12 mouse cellular contexts compared by ENCODE assay signal in the genomic region with DNA sequence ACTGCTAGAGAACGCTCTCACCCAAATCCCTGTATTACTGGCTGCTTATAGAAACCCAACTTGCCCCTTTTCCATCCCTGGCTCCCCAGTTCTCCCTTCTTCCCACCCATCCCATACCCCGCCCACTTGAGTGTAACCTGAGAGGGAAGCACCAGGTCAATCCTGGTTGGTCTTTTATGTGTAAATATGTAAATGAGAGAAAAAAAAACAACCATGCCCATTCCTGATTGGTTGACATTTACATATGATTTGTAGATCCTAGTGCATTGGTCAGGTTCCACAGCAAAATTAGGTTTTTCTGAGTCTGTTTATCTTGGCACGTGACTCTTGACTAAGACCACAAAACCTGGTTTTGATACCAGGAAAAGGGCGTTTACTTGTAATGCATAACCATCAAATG. TPM values are rescaled to one million over a fixed set of nuclear protein-coding genes. Genes with fewer than 3 reads are reported as not detected.
A peak's percentile ranks its signal among the peaks of the same experiment; 100 is the strongest.
DNase-seq lines count a peak whose midpoint lies in the region; ATAC-seq and TF ChIP-seq lines count a peak whose summit lies in the region.
"Had no signal": no experiment of that assay in that cellular context is flagged by ENCODE, and none has a peak within 500 bp of the region (broad histone marks: within the 10 kb centered on the region; RNA-seq: fewer than 3 reads in every experiment).

No protein-coding gene starts in this region.

- H3K4me1 ChIP-seq in heart, embryonic 15.5 days (replicated peaks): 0 out of 2 replicates have a peak, but pooled peaks cover 2% of the 10 kb centered on the region
- H3K4me1 ChIP-seq in CH12.LX (ENCODE audit: control insufficient read depth in 1 of 2, insufficient read depth in 2 of 2): no peaks in the 10 kb centered on the region
- H3K4me1 ChIP-seq in limb, embryonic 12.5 days (replicated peaks): peaks cover 4% of the 10 kb centered on the region; the same call in 1 of the 2 replicates
- no peaks in the 10 kb centered on the region for H3K4me1 ChIP-seq in liver, postnatal 0 days (ENCODE audit: insufficient read depth)
- H3K4me1 ChIP-seq: hindbrain, embryonic 15.5 days had no signal

- H3K4me2 ChIP-seq in heart, embryonic 15.5 days: peak overlapping the region; percentile 38
- no peak overlapping the region for H3K4me2 ChIP-seq in CH12.LX (ENCODE audit: insufficient read depth, low read depth, poor library complexity, severe bottlenecking)
- peak overlapping the region; percentile 48 for H3K4me2 ChIP-seq in limb, embryonic 12.5 days
- no peak overlapping the region for H3K4me2 ChIP-seq in liver, postnatal 0 days (ENCODE audit: low read depth, low read length)
- H3K4me2 ChIP-seq: hindbrain, embryonic 15.5 days; midbrain, embryonic 11.5 days had no signal

- no peak overlapping the region for H3K9ac ChIP-seq in heart, embryonic 15.5 days
- no peak overlapping the region for H3K9ac ChIP-seq in CH12.LX (ENCODE audit: insufficient read depth, low read depth)
- H3K9ac ChIP-seq in limb, embryonic 12.5 days (replicated peaks): no peak overlapping the region
- H3K9ac ChIP-seq in liver, postnatal 0 days (replicated peaks): no peak overlapping the region
- H3K9ac ChIP-seq: hindbrain, embryonic 15.5 days had no signal

- no peak overlapping the region for H3K4me3 ChIP-seq in heart, embryonic 15.5 days
- H3K4me3 ChIP-seq in CH12.LX (replicated peaks in 1 of 3; ENCODE audit: low read depth in 2 of 3, low read length in 2 of 3, poor library complexity in 1 of 3): no peak overlapping the region
- no peak overlapping the region for H3K4me3 ChIP-seq in limb, embryonic 12.5 days (replicated peaks)
- H3K4me3 ChIP-seq in liver, postnatal 0 days (ENCODE audit: low read depth, low read length): no peak overlapping the region
- H3K4me3 ChIP-seq: hindbrain, embryonic 15.5 days had no signal

- TF ChIP-seq POLR2A in CH12.LX (IDR thresholded peaks at IDR 0.05; ENCODE audit: low read depth, low read length): no peak

- in situ Hi-C loops in CH12.LX (cut with MboI; ENCODE audit: low pct_ligation_motif_present, low pct_unique_long_range_greater_than_20kb, low sequenced_read_pairs): loop anchor here (10.0 to 25.0 kb wide), 2 partner anchors 147 to 344 kb away; no protein-coding TSS in a partner anchor

- no peak overlapping the region for H3K27ac ChIP-seq in heart, embryonic 15.5 days
- H3K27ac ChIP-seq in CH12.LX (ENCODE audit: insufficient read depth, low read depth): no peak overlapping the region
- H3K27ac ChIP-seq in limb, embryonic 12.5 days: no peak overlapping the region
- H3K27ac ChIP-seq in liver, postnatal 0 days (ENCODE audit: low read depth): no peak overlapping the region
- H3K27ac ChIP-seq: hindbrain, embryonic 15.5 days had no signal

- TF ChIP-seq EP300 in CH12.LX (IDR thresholded peaks at IDR 0.05; ENCODE audit: low read length): no peak
- no peak for TF ChIP-seq EP300 in liver, postnatal 0 days (IDR thresholded peaks at IDR 0.05; ENCODE audit: low read depth)

- no peaks in the 10 kb centered on the region for H3K36me3 ChIP-seq in heart, embryonic 15.5 days
- H3K36me3 ChIP-seq in CH12.LX (replicated peaks in 1 of 2; ENCODE audit: control insufficient read depth in 1 of 2, insufficient read depth in 1 of 2, low read length in 1 of 2): no peaks in the 10 kb centered on the region
- no peaks in the 10 kb centered on the region for H3K36me3 ChIP-seq in limb, embryonic 12.5 days
- H3K36me3 ChIP-seq in liver, postnatal 0 days (replicated peaks; ENCODE audit: insufficient read depth, low read length): no peaks in the 10 kb centered on the region
- H3K36me3 ChIP-seq: hindbrain, embryonic 15.5 days had no signal

- H3K79me2 ChIP-seq in CH12.LX (replicated peaks; ENCODE audit: control insufficient read depth, extremely low read depth, insufficient read depth, poor library complexity, severe bottlenecking): no peaks in the 10 kb centered on the region

- WGBS in heart, embryonic 15.5 days: 23% methylated on average over 4 of the region's 4 CpGs
- 14% methylated on average over 4 of the region's 4 CpGs for WGBS in limb, embryonic 12.5 days
- 34% methylated on average over 4 of the region's 4 CpGs for WGBS in liver, postnatal 0 days (ENCODE audit: insufficient replicate concordance)

- dilution Hi-C loops in CH12.LX (cut with MboI; ENCODE audit: extremely low pct_ligation_motif_present, extremely low pct_unique_long_range_greater_than_20kb, low sequenced_read_pairs): no loop called here

- TF ChIP-seq CTCF in CH12.LX (conservative IDR thresholded peaks at IDR 0.05 in 1 of 2, IDR thresholded peaks at IDR 0.05 in 1 of 2; ENCODE audit: low read depth in 2 of 2, low read length in 2 of 2): no peak
- no peak for TF ChIP-seq CTCF in liver, postnatal 0 days (IDR thresholded peaks at IDR 0.05; ENCODE audit: low read depth)

- no peaks in the 10 kb centered on the region for H3K9me3 ChIP-seq in heart, embryonic 15.5 days (replicated peaks)
- H3K9me3 ChIP-seq in CH12.LX (replicated peaks; ENCODE audit: low read length): no peaks in the 10 kb centered on the region
- H3K9me3 ChIP-seq in limb, embryonic 12.5 days: no peaks in the 10 kb centered on the region
- H3K9me3 ChIP-seq in liver, postnatal 0 days (ENCODE audit: low read length): no peaks in the 10 kb centered on the region

- ATAC-seq in heart, embryonic 15.5 days (replicated peaks; ENCODE audit: insufficient number of reproducible peaks, insufficient read depth, low FRiP score, low read depth): no peak
- ATAC-seq in limb, embryonic 12.5 days (ENCODE audit: insufficient number of reproducible peaks, insufficient read depth, low FRiP score, low TSS enrichment, low read depth): peak; percentile 69
- no peak for ATAC-seq in liver, postnatal 0 days

- H3K27me3 ChIP-seq in heart, embryonic 15.5 days: no peaks in the 10 kb centered on the region
- H3K27me3 ChIP-seq in CH12.LX (replicated peaks): no peaks in the 10 kb centered on the region
- H3K27me3 ChIP-seq in limb, embryonic 12.5 days: no peaks in the 10 kb centered on the region
- H3K27me3 ChIP-seq in liver, postnatal 0 days (ENCODE audit: insufficient read depth, low read length): no peaks in the 10 kb centered on the region
- H3K27me3 ChIP-seq: hindbrain, embryonic 15.5 days had no signal

- no peak for TF ChIP-seq RAD21 in CH12.LX (IDR thresholded peaks at IDR 0.05; ENCODE audit: low read depth, low read length)

- no peak for DNase-seq in heart, adult 8-10 months (ENCODE audit: low spot score)
- no peak for DNase-seq in CH12.LX (ENCODE audit: extremely low read depth)
- peak; percentile 62 for DNase-seq in embryo, embryonic 10 days (ENCODE audit: low spot score)
- no peak for DNase-seq in adrenal gland, postnatal 4 days (ENCODE audit: low spot score in 2 of 2)
- DNase-seq in spleen, postnatal 14 days (ENCODE audit: low spot score in 2 of 2): no peak
- no peak for DNase-seq in liver, postnatal 0 days
- DNase-seq: right cerebral cortex, adult 18-20 months; thymus, adult 18-20 months had no signal

TF ChIP-seq in CH12.LX, 34 proteins besides CTCF, POLR2A, EP300 and RAD21:
- TF ChIP-seq JUND (conservative IDR thresholded peaks at IDR 0.05; ENCODE audit: low read depth, low read length) (no peak), BHLHE40 (IDR thresholded peaks at IDR 0.05; ENCODE audit: low read depth, low read length) (peak; percentile 26; the same call in 1 of the 2 replicates), MYC (IDR thresholded peaks at IDR 0.05; ENCODE audit: low read depth, low read length) (no peak), MEF2A (IDR thresholded peaks at IDR 0.05; ENCODE audit: borderline replicate concordance, low read depth, low read length) (no peak), RCOR1 (conservative IDR thresholded peaks at IDR 0.05; ENCODE audit: low read depth, low read length) (no peak)

RNA-seq across cellular contexts. Expression of a gene that starts 34.8 kb away (rescaled TPM):
- polyA plus RNA-seq in heart, embryonic 15.5 days (2015; fragmentation: Nextera tagmentation; extraction: Ambion mirVana): 1.0 and 2.1 TPM in 2 replicates
- under 1 TPM; 0.12 to 0.60 (median 0.20) TPM for total RNA-seq in heart, adult 8-10 months (2022)
- total RNA-seq in CH12.LX (2012; rRNA removed): not detected in 2 replicates
- not detected in 2 replicates for total RNA-seq in CH12.LX (2014; rRNA removed)
- polyA plus RNA-seq in CH12.LX (2012; ENCODE audit: insufficient read length, low read depth): not detected in 2 replicates
- 12.0 and 13.8 TPM in 2 replicates for polyA plus RNA-seq in limb, embryonic 12.5 days (2016; fragmentation: Nextera tagmentation; extraction: Ambion mirVana)
- total RNA-seq in adrenal gland, postnatal 4 days (2021): 1 to 10 TPM; 2.7 to 7.1 TPM
- polyA plus RNA-seq in liver, postnatal 0 days (2015; fragmentation: Nextera tagmentation; extraction: Ambion mirVana): 0.07 and 0.08 TPM in 2 replicates

Comparison
In these comparisons a context has a peak if more than half of its experiments do, and no peak if none do; other contexts are left out.
1. H3K4me2 ChIP-seq: peak in heart, embryonic 15.5 days (single experiment) and limb, embryonic 12.5 days (single experiment); none in CH12.LX (single experiment) and liver, postnatal 0 days (single experiment).